Mouse (Mus musculus) MEL (cell line): Measurements from ENCODE around the gene Avpr2. TPM values are rescaled to one million over a fixed set of nuclear protein-coding genes. Genes with fewer than 3 reads are reported as not detected.

Experiments
- DNase-seq: peaks from one replicate; pipeline ENCODE4 v3.0.0; 2011; ENCODE audit warnings: low read depth, low spot score
- H3K27ac ChIP-seq: 2 replicates; pipeline ENCODE4 v1.5.1; 2012; ENCODE audit warnings: low read depth, mild to moderate bottlenecking, control low read depth, low read length, moderate library complexity; ENCODE audit not compliant: control insufficient read depth
- H3K27me3 ChIP-seq, 2 experiments: fragments of 150-350 bp in 1 of 2; sonication (generic) in 1 of 2; 2 replicates each; pipeline ENCODE4 v1.6.1; 2012; ENCODE audit warnings: low read length in 2 of 2, mild to moderate bottlenecking in 2 of 2, improper control_type of control experiment in 1 of 2, moderate library complexity in 1 of 2; ENCODE audit not compliant: insufficient read depth in 2 of 2, control insufficient read depth in 1 of 2
- H3K36me3 ChIP-seq, 2 experiments: 2 replicates each; pipeline ENCODE4 v1.6.1; 2012 to 2014; ENCODE audit warnings: low read length in 2 of 2, improper control_type of control experiment in 1 of 2, inconsistent platforms in 1 of 2, mild to moderate bottlenecking in 1 of 2; ENCODE audit not compliant: insufficient read depth in 2 of 2, control insufficient read depth in 1 of 2
- H3K4me1 ChIP-seq, 2 experiments: fragments of 150-350 bp in 1 of 2; sonication (generic) in 1 of 2; 2 replicates each; pipeline ENCODE4 v1.6.1; 2012; ENCODE audit warnings: low read length in 2 of 2, improper control_type of control experiment in 1 of 2, mild to moderate bottlenecking in 1 of 2; ENCODE audit not compliant: insufficient read depth in 2 of 2, control insufficient read depth in 1 of 2
- H3K4me3 ChIP-seq, 2 experiments: fragments of 150-350 bp in 1 of 2; sonication (generic) in 1 of 2; 2 replicates each; pipeline ENCODE4 v1.5.1; 2012; ENCODE audit warnings: low read depth in 2 of 2, low read length in 2 of 2, mild to moderate bottlenecking in 2 of 2, moderate library complexity in 2 of 2, control low read depth in 1 of 2, improper control_type of control experiment in 1 of 2; ENCODE audit not compliant: control insufficient read depth in 1 of 2, insufficient read depth in 1 of 2
- H3K79me2 ChIP-seq: 2 replicates; pipeline ENCODE4 v1.6.1; 2012; ENCODE audit warnings: mild to moderate bottlenecking, low read length, moderate library complexity; ENCODE audit not compliant: control insufficient read depth, poor library complexity, insufficient read depth
- H3K9ac ChIP-seq: 2 replicates; pipeline ENCODE4 v1.6.1; 2012; ENCODE audit warnings: low read depth, mild to moderate bottlenecking, control low read depth, low read length, moderate library complexity; ENCODE audit not compliant: control insufficient read depth, poor library complexity, severe bottlenecking
- H3K9me3 ChIP-seq: fragments of 150-350 bp; sonication (generic); replicated peaks from 2 replicates; pipeline ENCODE4 v1.6.1; 2012; ENCODE audit warnings: mild to moderate bottlenecking, low read length, improper control_type of control experiment, moderate library complexity; ENCODE audit not compliant: insufficient read depth
- ELF1 ChIP-seq: IDR thresholded peaks from 2 replicates; pipeline ENCODE4 v1.6.1; 2014; ENCODE audit warnings: low read depth, mild to moderate bottlenecking, inconsistent platforms, low read length, improper control_type of control experiment, moderate library complexity
- ETS1 ChIP-seq: IDR thresholded peaks from 2 replicates; pipeline ENCODE4 v1.6.1; 2012; ENCODE audit warnings: low read depth, mild to moderate bottlenecking, inconsistent platforms, low read length, improper control_type of control experiment, moderate library complexity
- HCFC1 ChIP-seq: IDR thresholded peaks from 2 replicates; pipeline ENCODE4 v1.6.1; 2012; ENCODE audit warnings: low read depth, mild to moderate bottlenecking, inconsistent platforms, low read length, improper control_type of control experiment, moderate library complexity
- KAT2A ChIP-seq: conservative IDR thresholded peaks from 2 replicates; pipeline ENCODE4 v1.6.1; 2012; ENCODE audit warnings: low read depth, low read length, improper control_type of control experiment, inconsistent platforms
- MEF2A ChIP-seq: IDR thresholded peaks from 2 replicates; pipeline ENCODE4 v1.6.1; 2014; ENCODE audit warnings: low read depth, mild to moderate bottlenecking, inconsistent platforms, low read length, improper control_type of control experiment; ENCODE audit not compliant: poor library complexity, insufficient replicate concordance, severe bottlenecking; ENCODE audit errors: extremely low read depth
- MXI1 ChIP-seq: IDR thresholded peaks from 2 replicates; pipeline ENCODE4 v1.6.1; 2011; ENCODE audit warnings: mild to moderate bottlenecking, low read depth, low read length, improper control_type of control experiment
- POLR2A ChIP-seq, 2 experiments: IDR thresholded peaks; 2 replicates each; pipeline ENCODE4 v1.6.1; 2011 to 2012; ENCODE audit warnings: low read length in 2 of 2, mild to moderate bottlenecking in 2 of 2, control low read depth in 1 of 2, improper control_type of control experiment in 1 of 2, low read depth in 1 of 2, moderate library complexity in 1 of 2; ENCODE audit not compliant: control insufficient read depth in 1 of 2, insufficient read depth in 1 of 2, poor library complexity in 1 of 2
- SIN3A ChIP-seq: IDR thresholded peaks from 2 replicates; pipeline ENCODE4 v1.6.1; 2012; ENCODE audit warnings: low read length, improper control_type of control experiment, inconsistent platforms
- SMC3 ChIP-seq: IDR thresholded peaks from 2 replicates; pipeline ENCODE4 v1.6.1; 2011; ENCODE audit warnings: low read depth, low read length, improper control_type of control experiment
- TBP ChIP-seq: IDR thresholded peaks from 2 replicates; pipeline ENCODE4 v1.8.0; 2011; ENCODE audit warnings: low read depth, low read length, improper control_type of control experiment
- TCF12 ChIP-seq: IDR thresholded peaks from 2 replicates; pipeline ENCODE4 v1.6.1; 2014; ENCODE audit warnings: low read depth, mild to moderate bottlenecking, inconsistent platforms, low read length, improper control_type of control experiment, moderate library complexity
- USF1 ChIP-seq: IDR thresholded peaks from 2 replicates; pipeline ENCODE4 v1.6.1; 2014; ENCODE audit warnings: low read depth, mild to moderate bottlenecking, inconsistent platforms, low read length, improper control_type of control experiment, moderate library complexity
- ZNF384 ChIP-seq: IDR thresholded peaks from 2 replicates; pipeline ENCODE4 v1.6.1; 2012; ENCODE audit warnings: low read depth, mild to moderate bottlenecking, inconsistent platforms, low read length, improper control_type of control experiment
- polyA plus RNA-seq, 2 experiments: library from polyadenylated mRNA; stranded (reverse) in 1 of 2; unstranded in 1 of 2; fragments of >175 nt in 1 of 2; fragments of >200 nt in 1 of 2; gene quantifications; 2 replicates each; pipeline versions ENCODE4 v1.2.1 to v1.2.4; 2012; ENCODE audit warnings: low replicate concordance in 2 of 2, low read depth in 1 of 2; ENCODE audit not compliant: insufficient read length in 2 of 2, insufficient read depth in 1 of 2, missing spikeins in 1 of 2
- total RNA-seq: library from RNA; depleted of rRNA; stranded (reverse); fragments of 300-350 nt; gene quantifications from 2 replicates; pipeline ENCODE4 v1.2.3, GENCODE M21; 2012; rRNA removed

Avpr2 gene
- total and polyA plus RNA-seq, 3 experiments = 0.35 to 0.49 TPM; not detected in 1

DNA sequence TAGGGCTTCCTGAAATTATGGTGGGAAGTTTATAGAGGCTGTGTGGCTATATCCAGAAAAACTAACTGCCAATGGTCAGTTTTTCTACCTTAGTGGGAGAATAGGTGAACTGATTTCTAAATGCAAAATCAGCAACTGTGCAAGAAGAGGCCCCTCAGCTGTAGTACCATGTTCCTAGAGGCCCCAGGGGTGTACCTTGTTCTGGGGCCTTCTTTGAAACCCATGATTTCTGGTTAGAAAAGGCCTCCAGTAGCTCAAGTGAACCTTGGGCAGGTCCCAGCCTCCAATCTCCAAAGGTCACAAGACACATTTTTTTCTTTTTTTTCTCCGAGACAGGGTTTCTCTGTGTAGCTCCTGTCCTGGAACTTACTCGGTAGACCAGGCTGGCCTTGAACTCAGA, 50.4 kb downstream of the Avpr2 start:
- no peak overlapping the region; the same call in 1 of the 2 replicates for H3K27ac ChIP-seq
- H3K79me2 ChIP-seq = no peaks in the 10 kb centered on the region; the same call in 1 of the 2 replicates
- no peak for DNase-seq
- TF ChIP-seq MEF2A = no peak
- TF ChIP-seq SIN3A = no peak
- TF ChIP-seq KAT2A = no peak
- TF ChIP-seq TBP = no peak
- no peak for TF ChIP-seq TCF12
- TF ChIP-seq POLR2A (IDR thresholded peaks at IDR 0.05; ENCODE audit: control insufficient read depth in 1 of 2, insufficient read depth in 1 of 2, low read depth in 1 of 2, low read length in 2 of 2, poor library complexity in 1 of 2) = no peak
- no peak for TF ChIP-seq ELF1
- TF ChIP-seq HCFC1 = no peak
- no peak for TF ChIP-seq USF1
- no peak for TF ChIP-seq MXI1
- no peak for TF ChIP-seq ETS1
- TF ChIP-seq SMC3 = no peak
- no peak for TF ChIP-seq ZNF384
- H3K9ac ChIP-seq = no peak overlapping the region
- H3K27me3 ChIP-seq = no peaks in the 10 kb centered on the region
- no peaks in the 10 kb centered on the region for H3K9me3 ChIP-seq
- H3K36me3 ChIP-seq = peaks cover 7 to 27% of the 10 kb centered on the region in 2 experiments
- no peak overlapping the region for H3K4me3 ChIP-seq
- peaks cover 0 to 19% of the 10 kb centered on the region in 2 experiments; a peak in 3 of 4 replicates for H3K4me1 ChIP-seq

Other genes with a start within 250 kb of the Avpr2 start
- gene Pnck, start 232.0 kb upstream of the Avpr2 start, total RNA-seq = not detected in 2 replicates
- under 1 TPM in 1 of 2 experiments, not detected in 1; 0.11 TPM for gene Pnck, start 232.0 kb upstream of the Avpr2 start, polyA plus RNA-seq
- gene Slc6a8, start 219.0 kb upstream of the Avpr2 start, total RNA-seq = 4.9 and 5.4 TPM in 2 replicates
- gene Slc6a8, start 219.0 kb upstream of the Avpr2 start, polyA plus RNA-seq = 10 to 100 TPM in 1 of 2 experiments, not detected in 1; 11.9 TPM
- gene Bcap31, start 175.9 kb upstream of the Avpr2 start, total RNA-seq = 156 and 164 TPM in 2 replicates
- 100 to 1,000 TPM in 1 of 2 experiments, not detected in 1; 214 TPM for gene Bcap31, start 175.9 kb upstream of the Avpr2 start, polyA plus RNA-seq
- gene Abcd1, start 175.5 kb upstream of the Avpr2 start, total RNA-seq = 4.8 and 5.4 TPM in 2 replicates
- gene Abcd1, start 175.5 kb upstream of the Avpr2 start, polyA plus RNA-seq = 10 to 100 TPM in 1 of 2 experiments, not detected in 1; 17.3 TPM
- gene Plxnb3, start 135.0 kb upstream of the Avpr2 start, total RNA-seq = not detected in 2 replicates
- gene Plxnb3, start 135.0 kb upstream of the Avpr2 start, polyA plus RNA-seq = under 1 TPM in 1 of 2 experiments, not detected in 1; 0.10 TPM
- 0.20 and 0.31 TPM in 2 replicates for gene Srpk3, start 117.7 kb upstream of the Avpr2 start, total RNA-seq
- under 1 TPM in 1 of 2 experiments, not detected in 1; 0.17 TPM for gene Srpk3, start 117.7 kb upstream of the Avpr2 start, polyA plus RNA-seq
- 232 and 248 TPM in 2 replicates for gene Idh3g, start 105.2 kb upstream of the Avpr2 start, total RNA-seq
- gene Idh3g, start 105.2 kb upstream of the Avpr2 start, polyA plus RNA-seq = 100 to 1,000 TPM in 1 of 2 experiments, not detected in 1; 296 TPM
- 256 and 283 TPM in 2 replicates for gene Ssr4, start 105.1 kb upstream of the Avpr2 start, total RNA-seq
- gene Ssr4, start 105.1 kb upstream of the Avpr2 start, polyA plus RNA-seq = 100 to 1,000 TPM in 1 of 2 experiments, not detected in 1; 343 TPM
- 0.46 and 0.49 TPM in 2 replicates for gene Pdzd4, start 67.1 kb upstream of the Avpr2 start, total RNA-seq
- 1 to 10 TPM in 1 of 2 experiments, not detected in 1; 2.7 TPM for gene Pdzd4, start 67.1 kb upstream of the Avpr2 start, polyA plus RNA-seq
- 0.52 and 0.73 TPM in 2 replicates for gene L1cam, start 4.0 kb downstream of the Avpr2 start, total RNA-seq
- under 1 TPM in 1 of 2 experiments, not detected in 1; 0.96 TPM for gene L1cam, start 4.0 kb downstream of the Avpr2 start, polyA plus RNA-seq
- 9.6 and 10.3 TPM in 2 replicates for gene Arhgap4, start 29.8 kb downstream of the Avpr2 start, total RNA-seq
- gene Arhgap4, start 29.8 kb downstream of the Avpr2 start, polyA plus RNA-seq = 10 to 100 TPM in 1 of 2 experiments, not detected in 1; 24.5 TPM
- gene Naa10, start 29.8 kb downstream of the Avpr2 start, total RNA-seq = 155 and 174 TPM in 2 replicates
- 100 to 1,000 TPM; 253 to 417 TPM for gene Naa10, start 29.8 kb downstream of the Avpr2 start, polyA plus RNA-seq
- gene Renbp, start 38.7 kb downstream of the Avpr2 start, total RNA-seq = 18.8 and 22.7 TPM in 2 replicates
- gene Renbp, start 38.7 kb downstream of the Avpr2 start, polyA plus RNA-seq = 10 to 100 TPM in 1 of 2 experiments, not detected in 1; 38.0 TPM
- gene Hcfc1, start 74.3 kb downstream of the Avpr2 start, total RNA-seq = 53.6 and 60.0 TPM in 2 replicates
- 100 to 1,000 TPM in 1 of 2 experiments, 10 to 100 TPM in 1; 40.8 to 146 TPM for gene Hcfc1, start 74.3 kb downstream of the Avpr2 start, polyA plus RNA-seq
- 30.1 and 33.7 TPM in 2 replicates for gene Irak1, start 131.8 kb downstream of the Avpr2 start, total RNA-seq
- 100 to 1,000 TPM in 1 of 2 experiments, not detected in 1; 106 TPM for gene Irak1, start 131.8 kb downstream of the Avpr2 start, polyA plus RNA-seq
- not detected in 2 replicates for gene Opn1mw, start 235.4 kb downstream of the Avpr2 start, total RNA-seq
- not detected for gene Opn1mw, start 235.4 kb downstream of the Avpr2 start, polyA plus RNA-seq
- 12.5 and 16.2 TPM in 2 replicates for gene Mecp2, start 243.3 kb downstream of the Avpr2 start, total RNA-seq
- gene Mecp2, start 243.3 kb downstream of the Avpr2 start, polyA plus RNA-seq = 10 to 100 TPM in 1 of 2 experiments, not detected in 1; 20.7 TPM